Mouse (Mus musculus) activated CD4-positive, CD25-positive, alpha-beta regulatory T cell (primary cell): Measurements from ENCODE around the gene Cluh. TPM values are rescaled to one million over a fixed set of nuclear protein-coding genes. Genes with fewer than 3 reads are reported as not detected.

Experiments
- polyA plus RNA-seq, 2 experiments: library from polyadenylated mRNA; unstranded; fragments of 100-300 nt; shearing (Covaris generic); gene quantifications; one replicate each; pipeline ENCODE4 v1.2.1; 2017

The Cluh gene
- polyA plus RNA-seq = 10 to 100 TPM; 10.7 to 23.1 TPM

DNA sequence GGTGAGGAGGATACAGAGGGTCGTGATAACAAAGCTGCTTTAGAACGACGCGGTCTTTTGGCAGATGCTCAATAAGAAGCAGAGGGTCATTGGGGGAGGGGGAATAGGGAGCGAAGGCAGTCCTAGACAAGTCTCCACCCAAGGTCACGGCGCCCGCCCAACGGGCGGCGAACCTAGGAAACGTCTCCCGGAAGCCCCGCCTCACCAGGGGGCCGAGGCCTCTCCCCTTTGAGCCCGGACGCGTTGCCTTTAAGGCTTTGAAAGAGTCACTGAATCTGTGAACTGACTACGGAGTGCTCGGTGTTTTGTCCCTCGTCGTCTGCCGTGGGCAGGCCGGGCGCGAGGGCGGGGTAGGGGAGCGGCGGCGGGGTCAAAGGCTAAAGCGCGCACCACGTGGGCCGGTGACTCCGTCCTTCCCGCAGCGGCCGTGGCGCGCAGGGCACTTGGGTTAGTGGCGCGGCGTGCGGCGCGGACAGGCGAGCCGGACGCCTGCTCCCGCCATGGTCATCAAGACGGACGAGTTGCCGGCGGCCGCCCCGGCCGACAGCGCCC, at the start of gene Cluh:
Gene Cluh, plus strand, starts transcription at position 401 of the 552 bp plus-strand sequence.

GRCm38 (mm10) chr11:74610545-74611176, 38.6 kb upstream of the Cluh start, which contains the start of gene Rap1gap2:
Rap1gap2 (minus strand) TSS chr11:74610915.

GRCm38 (mm10) chr11:74619201-74619955, 29.9 kb upstream of the Cluh start, which contains the start of gene Ccdc92b:
Ccdc92b (plus strand) TSS chr11:74619605.

Other genes starting within 250 kb of the Cluh start
- 1 to 10 TPM; 2.5 to 7.6 TPM for gene Rap1gap2, start 38.6 kb upstream of the Cluh start, polyA plus RNA-seq
- gene Ccdc92b, start 29.9 kb upstream of the Cluh start, polyA plus RNA-seq = not detected
- 10 to 100 TPM; 70.1 to 76.3 TPM for gene Pafah1b1, start 75.2 kb downstream of the Cluh start, polyA plus RNA-seq
- gene Mettl16, start 121.3 kb downstream of the Cluh start, polyA plus RNA-seq = 10 to 100 TPM; 27.7 to 28.8 TPM
- gene Mnt, start 181.4 kb downstream of the Cluh start, polyA plus RNA-seq = 1 to 10 TPM; 7.1 to 8.2 TPM
- 1 to 10 TPM; 1.9 to 2.8 TPM for gene Sgsm2, start 247.6 kb downstream of the Cluh start, polyA plus RNA-seq
- 10 to 100 TPM; 33.5 to 58.8 TPM for gene Tsr1, start 248.6 kb downstream of the Cluh start, polyA plus RNA-seq